In the genomic region with DNA sequence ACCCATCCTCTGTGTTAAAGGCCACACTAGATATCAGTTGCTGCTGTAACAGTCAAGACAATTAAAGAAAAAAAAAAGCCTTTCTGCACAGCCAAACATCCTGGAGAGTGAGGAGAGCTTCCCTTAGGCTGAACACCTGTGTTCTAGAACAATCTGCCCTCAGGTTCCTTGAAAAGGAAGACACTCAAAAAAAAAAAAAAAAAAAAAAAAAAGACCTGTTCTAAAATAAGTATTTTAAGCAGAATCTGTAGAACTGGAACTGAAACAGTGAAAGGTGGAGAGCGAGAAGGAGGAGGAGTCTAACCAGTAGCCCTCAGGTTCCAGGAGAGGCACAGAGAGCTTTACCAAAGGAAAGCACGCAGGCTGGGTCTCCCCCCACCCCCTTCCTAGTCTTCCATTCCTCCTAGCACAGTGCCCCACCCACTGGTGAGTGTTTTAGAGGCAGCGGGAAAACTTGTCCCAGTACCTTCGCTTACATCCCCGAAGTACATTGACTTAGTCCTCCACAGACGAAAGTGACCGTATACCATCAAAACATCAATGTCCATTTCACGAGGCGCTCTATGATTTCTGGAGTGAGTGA, we compare ENCODE assay signal across 28 mouse cellular contexts.
DNase-seq lines count a peak whose midpoint lies in the region; ATAC-seq and TF ChIP-seq lines count a peak whose summit lies in the region.
"Had no signal": no experiment of that assay in that cellular context is flagged by ENCODE, and none has a peak within 500 bp of the region (broad histone marks: within the 10 kb centered on the region; RNA-seq: fewer than 3 reads in every experiment).

No protein-coding gene starts in this region.

- peaks cover 15% of the 10 kb centered on the region; the same call in 1 of the 2 replicates for H3K27me3 ChIP-seq in hindbrain, embryonic 13.5 days
- H3K27me3 ChIP-seq in hindbrain, embryonic 16.5 days (replicated peaks; ENCODE audit: control insufficient read depth, insufficient read depth, low read length), result no peaks in the 10 kb centered on the region; the same call in 1 of the 2 replicates
- 0 out of 2 replicates have a peak, but pooled peaks cover 3% of the 10 kb centered on the region for H3K27me3 ChIP-seq in neural tube, embryonic 15.5 days (replicated peaks)
- no peaks in the 10 kb centered on the region for H3K27me3 ChIP-seq in CH12.LX (replicated peaks)
- H3K27me3 ChIP-seq: heart, embryonic 13.5 days; kidney, embryonic 15.5 days had no signal

- TF ChIP-seq POLR2A in CH12.LX (IDR thresholded peaks at IDR 0.05; ENCODE audit: low read depth, low read length), result no peak

- dilution Hi-C loops in CH12.LX (cut with MboI; ENCODE audit: extremely low pct_ligation_motif_present, extremely low pct_unique_long_range_greater_than_20kb, low sequenced_read_pairs), result no loop called here

- no peak for TF ChIP-seq CTCF in CH12.LX (conservative IDR thresholded peaks at IDR 0.05 in 1 of 2, IDR thresholded peaks at IDR 0.05 in 1 of 2; ENCODE audit: low read depth in 2 of 2, low read length in 2 of 2)

- H3K4me1 ChIP-seq in hindbrain, embryonic 13.5 days (replicated peaks), result peaks cover 27% of the 10 kb centered on the region
- peaks cover 11% of the 10 kb centered on the region; the same call in 1 of the 2 replicates for H3K4me1 ChIP-seq in hindbrain, embryonic 16.5 days (ENCODE audit: control insufficient read depth, insufficient read depth, low read depth, low read length)
- peaks cover 28% of the 10 kb centered on the region for H3K4me1 ChIP-seq in neural tube, embryonic 15.5 days
- peaks cover 3 to 21% of the 10 kb centered on the region in 2 experiments; a peak in 3 of 4 replicates for H3K4me1 ChIP-seq in CH12.LX (ENCODE audit: control insufficient read depth in 1 of 2, insufficient read depth in 2 of 2)

- no peak; the same call in 1 of the 2 replicates for TF ChIP-seq RAD21 in CH12.LX (IDR thresholded peaks at IDR 0.05; ENCODE audit: low read depth, low read length)

- H3K4me3 ChIP-seq in hindbrain, embryonic 13.5 days, result no peak overlapping the region
- no peak overlapping the region for H3K4me3 ChIP-seq in hindbrain, embryonic 16.5 days (ENCODE audit: low read length)
- H3K4me3 ChIP-seq in neural tube, embryonic 15.5 days (replicated peaks), result no peak overlapping the region
- H3K4me3 ChIP-seq in CH12.LX (replicated peaks in 1 of 3; ENCODE audit: low read depth in 2 of 3, low read length in 2 of 3, poor library complexity in 1 of 3), result no peak overlapping the region
- H3K4me3 ChIP-seq: embryonic facial prominence, embryonic 12.5 days; forebrain, embryonic 15.5 days; heart, embryonic 13.5 days; kidney, embryonic 15.5 days; layer of hippocampus, adult 2 months; left cerebral cortex, adult 2 months; limb, embryonic 12.5 days had no signal

- H3K4me2 ChIP-seq in hindbrain, embryonic 13.5 days, result no peak overlapping the region
- H3K4me2 ChIP-seq in hindbrain, embryonic 16.5 days (ENCODE audit: low read length), result no peak overlapping the region
- H3K4me2 ChIP-seq in neural tube, embryonic 15.5 days, result no peak overlapping the region
- 0 out of 2 replicates have a peak overlapping the region, but pooled peaks have one; percentile 31 for H3K4me2 ChIP-seq in CH12.LX (ENCODE audit: insufficient read depth, low read depth, poor library complexity, severe bottlenecking)
- H3K4me2 ChIP-seq: embryonic facial prominence, embryonic 12.5 days; forebrain, embryonic 15.5 days; heart, embryonic 13.5 days; limb, embryonic 12.5 days; liver, embryonic 11.5 days had no signal

- H3K27ac ChIP-seq in hindbrain, embryonic 13.5 days, result 0 out of 2 replicates have a peak overlapping the region, but pooled peaks have one; percentile 75
- H3K27ac ChIP-seq in hindbrain, embryonic 16.5 days (ENCODE audit: low read depth, low read length), result no peak overlapping the region
- peak overlapping the region; percentile 65; the same call in 1 of the 2 replicates for H3K27ac ChIP-seq in neural tube, embryonic 15.5 days (replicated peaks)
- no peak overlapping the region for H3K27ac ChIP-seq in CH12.LX (ENCODE audit: insufficient read depth, low read depth)
- H3K27ac ChIP-seq: forebrain, embryonic 15.5 days; heart, embryonic 13.5 days; left cerebral cortex, adult 2 months; limb, embryonic 12.5 days; macrophage had no signal

- no peak for ATAC-seq in hindbrain, embryonic 13.5 days (ENCODE audit: low FRiP score)
- ATAC-seq in hindbrain, embryonic 16.5 days, result no peak
- ATAC-seq in neural tube, embryonic 15.5 days (ENCODE audit: low FRiP score), result no peak
- ATAC-seq: forebrain, embryonic 15.5 days; lung, postnatal 0 days had no signal

- no peaks in the 10 kb centered on the region for H3K36me3 ChIP-seq in hindbrain, embryonic 13.5 days
- no peaks in the 10 kb centered on the region for H3K36me3 ChIP-seq in hindbrain, embryonic 16.5 days (ENCODE audit: control insufficient read depth, insufficient read depth, low read length)
- H3K36me3 ChIP-seq in neural tube, embryonic 15.5 days, result no peaks in the 10 kb centered on the region
- no peaks in the 10 kb centered on the region for H3K36me3 ChIP-seq in CH12.LX (replicated peaks in 1 of 2; ENCODE audit: control insufficient read depth in 1 of 2, insufficient read depth in 1 of 2, low read length in 1 of 2)
- H3K36me3 ChIP-seq: embryonic facial prominence, embryonic 12.5 days; forebrain, embryonic 15.5 days; heart, embryonic 13.5 days; kidney, embryonic 15.5 days; limb, embryonic 12.5 days had no signal

- no peak for DNase-seq in neural tube, embryonic 10.5 days (ENCODE audit: extremely low spot score, low spot score)
- DNase-seq in CH12.LX (ENCODE audit: extremely low read depth) (no peak), MN1 (ENCODE audit: low spot score) (peak; percentile 40)
- DNase-seq in urinary bladder, postnatal 10 days (ENCODE audit: low spot score), result no peak
- no peak for DNase-seq in frontal cortex, postnatal 14 days (ENCODE audit: low spot score in 2 of 2)
- DNase-seq: adrenal gland, postnatal 14 days; cerebellum, adult 11 months; cerebellum, adult 9-11 months; embryo, embryonic 11 days; heart, postnatal 10 days; kidney, adult 18-20 months; kidney, postnatal 25 days; midbrain, embryonic 14.5 days; right cerebral cortex, adult 18-20 months; right cerebral cortex, postnatal 4 days had no signal

- no peak overlapping the region for H3K9ac ChIP-seq in hindbrain, embryonic 13.5 days
- H3K9ac ChIP-seq in hindbrain, embryonic 16.5 days (ENCODE audit: low read depth, low read length), result no peak overlapping the region
- H3K9ac ChIP-seq in neural tube, embryonic 15.5 days (replicated peaks), result no peak overlapping the region
- no peak overlapping the region for H3K9ac ChIP-seq in CH12.LX (ENCODE audit: insufficient read depth, low read depth)
- H3K9ac ChIP-seq: embryonic facial prominence, embryonic 12.5 days; forebrain, embryonic 15.5 days; heart, embryonic 13.5 days; kidney, embryonic 15.5 days; limb, embryonic 12.5 days had no signal

- no peaks in the 10 kb centered on the region for H3K79me2 ChIP-seq in CH12.LX (replicated peaks; ENCODE audit: control insufficient read depth, extremely low read depth, insufficient read depth, poor library complexity, severe bottlenecking)

- peak; percentile 22; the same call in 1 of the 2 replicates for TF ChIP-seq EP300 in CH12.LX (IDR thresholded peaks at IDR 0.05; ENCODE audit: low read length)

- H3K9me3 ChIP-seq in hindbrain, embryonic 13.5 days, result no peaks in the 10 kb centered on the region
- no peaks in the 10 kb centered on the region for H3K9me3 ChIP-seq in hindbrain, embryonic 16.5 days (ENCODE audit: control insufficient read depth, low read length)
- no peaks in the 10 kb centered on the region for H3K9me3 ChIP-seq in neural tube, embryonic 15.5 days (replicated peaks)
- H3K9me3 ChIP-seq in CH12.LX (replicated peaks; ENCODE audit: low read length), result no peaks in the 10 kb centered on the region
- H3K9me3 ChIP-seq: embryonic facial prominence, embryonic 12.5 days; forebrain, embryonic 15.5 days; heart, embryonic 13.5 days; kidney, embryonic 15.5 days; limb, embryonic 12.5 days had no signal

- 86% methylated on average over 9 of the region's 9 CpGs for WGBS in hindbrain, embryonic 13.5 days
- WGBS in hindbrain, embryonic 16.5 days, result 89% methylated on average over 9 of the region's 9 CpGs
- 90% methylated on average over 9 of the region's 9 CpGs for WGBS in neural tube, embryonic 15.5 days

- in situ Hi-C loops in CH12.LX (cut with MboI; ENCODE audit: low pct_ligation_motif_present, low pct_unique_long_range_greater_than_20kb, low sequenced_read_pairs), result loop anchor here (5.0 kb wide), 1 partner anchor 48 kb away; no protein-coding TSS in a partner anchor

TF ChIP-seq in CH12.LX, 34 proteins besides CTCF, POLR2A, EP300 and RAD21:
- TF ChIP-seq NRF1 (IDR thresholded peaks at IDR 0.05; ENCODE audit: low read depth, low read length) (no peak), KAT2A (IDR thresholded peaks at IDR 0.05; ENCODE audit: insufficient replicate concordance, low read length) (no peak), ZNF384 (IDR thresholded peaks at IDR 0.05; ENCODE audit: low read depth, low read length) (peak; percentile 96), IRF4 (IDR thresholded peaks at IDR 0.05; ENCODE audit: low read depth, low read length) (0 out of 2 replicates have a peak, but pooled peaks have one; percentile 12), SMC3 (IDR thresholded peaks at IDR 0.05; ENCODE audit: low read depth, low read length) (no peak)

Comparison
In these comparisons a context has a peak if more than half of its experiments do, and no peak if none do; other contexts are left out.
1. H3K27ac ChIP-seq: peak in hindbrain, embryonic 13.5 days (single experiment) and neural tube, embryonic 15.5 days (single experiment); none in hindbrain, embryonic 16.5 days (single experiment) and CH12.LX (single experiment).